ENCODE assay signal across 8 mouse cellular contexts in the genomic region with DNA sequence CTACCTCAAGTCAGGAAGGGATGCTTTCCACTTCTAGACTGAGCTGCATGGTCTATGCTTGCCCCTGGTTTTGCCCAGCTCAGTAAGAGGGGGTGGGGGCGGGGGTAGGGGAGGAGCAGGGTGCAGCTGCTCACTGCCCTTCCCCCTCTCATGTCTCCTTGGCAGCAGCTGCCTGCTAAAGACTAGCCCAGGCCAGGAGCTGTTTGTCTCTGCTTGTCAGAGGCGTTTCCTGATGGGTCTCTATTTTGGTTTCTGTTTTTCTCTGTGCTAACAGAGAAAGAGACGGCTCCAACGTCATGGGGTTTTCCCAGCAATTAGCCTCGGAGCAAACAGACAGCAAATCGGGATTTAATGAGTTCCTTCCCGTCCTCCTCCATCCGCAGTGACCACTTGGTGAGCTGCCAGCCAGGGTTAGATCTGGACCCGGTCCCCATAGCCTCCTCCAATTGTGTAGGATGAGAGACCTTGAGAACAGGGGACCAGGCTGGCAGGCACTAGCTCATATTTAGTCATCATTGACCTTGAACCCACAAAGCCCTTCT.
DNase-seq lines count a peak whose midpoint lies in the region; ATAC-seq lines count a peak whose summit lies in the region.

No protein-coding gene starts in this region.

- 0 out of 2 replicates have a peak overlapping the region, but pooled peaks have one; percentile 9 for H3K4me3 ChIP-seq in intestine, embryonic 15.5 days (replicated peaks)

- peak; percentile 86 for DNase-seq in T-cell, adult 2 months (ENCODE audit: low spot score)
- peak; percentile 46 to 47 for DNase-seq in cerebellum, postnatal 36 days
- peak; percentile 61 to 71 for DNase-seq in gastrocnemius, postnatal 36 days
- DNase-seq in left cerebral cortex, postnatal 4 days, result peak; percentile 89
- peak; percentile 53 for DNase-seq in mesoderm, embryonic 11.5 days (ENCODE audit: low read depth, low spot score)
- peak; percentile 59 for DNase-seq in right cerebral cortex, postnatal 4 days

- H3K9me3 ChIP-seq in intestine, embryonic 15.5 days, result no peaks in the 10 kb centered on the region

- intact Hi-C loops in gastrocnemius, postnatal 36 days (cut with DNase I), result loop anchor here (2.0 kb wide), 1 partner anchor 16 kb away; no protein-coding TSS in a partner anchor
- intact Hi-C loops in left cerebral cortex, postnatal 4 days (cut with DNase I), result no loop called here

- peaks cover 20% of the 10 kb centered on the region for H3K4me1 ChIP-seq in intestine, embryonic 15.5 days (replicated peaks)

- 4% methylated on average over 9 of the region's 9 CpGs for WGBS in intestine, embryonic 15.5 days

- peak overlapping the region; percentile 51 for H3K4me2 ChIP-seq in intestine, embryonic 15.5 days (replicated peaks)

- no peaks in the 10 kb centered on the region for H3K36me3 ChIP-seq in intestine, embryonic 15.5 days

- no peaks in the 10 kb centered on the region for H3K27me3 ChIP-seq in intestine, embryonic 15.5 days (replicated peaks)

- H3K9ac ChIP-seq in intestine, embryonic 15.5 days, result no peak overlapping the region

- peak; percentile 78 for ATAC-seq in intestine, embryonic 15.5 days
- ATAC-seq in erythroid progenitor cell, adult 5-6 weeks (replicated peaks; ENCODE audit: low FRiP score, poor library complexity, severe bottlenecking), result no peak

- peak overlapping the region; percentile 72 for H3K27ac ChIP-seq in intestine, embryonic 15.5 days
